Mouse (Mus musculus) heart, adult 2 months (tissue): ENCODE measurements around the gene Ier5l. TPM values are rescaled to one million over a fixed set of nuclear protein-coding genes. Genes with fewer than 3 reads are reported as not detected.

ENCODE experiments used
- DNase-seq, 2 experiments: peaks; one replicate each; pipeline ENCODE4 v3.0.0; 2021
- H3K27ac ChIP-seq: fragments of 200-600 bp; 2 replicates; pipeline ENCODE4 v1.8.1; 2022
- H3K27me3 ChIP-seq: fragments of 200-500 bp; 2 replicates; pipeline ENCODE4 v1.6.1; 2012; ENCODE audit warnings: mild to moderate bottlenecking, low read length, inconsistent platforms, mixed read lengths; ENCODE audit not compliant: control insufficient read depth, insufficient read depth
- H3K36me3 ChIP-seq: fragments of 200-500 bp; 2 replicates; pipeline ENCODE4 v1.6.1; 2012; ENCODE audit warnings: low read length, inconsistent platforms; ENCODE audit not compliant: control insufficient read depth, insufficient read depth
- H3K4me1 ChIP-seq: fragments of 200-500 bp; 2 replicates; pipeline ENCODE4 v1.6.1; 2011; ENCODE audit warnings: low read length; ENCODE audit not compliant: control insufficient read depth, insufficient read depth
- H3K4me3 ChIP-seq: fragments of 200-600 bp; 2 replicates; pipeline ENCODE4 v1.8.1; 2022
- H3K79me2 ChIP-seq: fragments of 200-500 bp; replicated peaks from 2 replicates; pipeline ENCODE4 v1.6.1; 2012; ENCODE audit warnings: mild to moderate bottlenecking, inconsistent platforms, low read length, moderate library complexity, mixed read lengths; ENCODE audit not compliant: control insufficient read depth, insufficient read depth
- H3K9ac ChIP-seq: fragments of 200-500 bp; 2 replicates; pipeline ENCODE4 v1.6.1; 2012; ENCODE audit warnings: low read depth, mild to moderate bottlenecking, control low read depth, inconsistent platforms, low read length, mixed read lengths
- CTCF ChIP-seq: fragments of 200-600 bp; IDR thresholded peaks from 2 replicates; pipeline ENCODE4 v1.8.1; 2022; ENCODE audit warnings: antibody characterized with exemption, mild to moderate bottlenecking, moderate library complexity
- EP300 ChIP-seq: fragments of 200-500 bp; IDR thresholded peaks from 2 replicates; pipeline ENCODE4 v1.6.1; 2011; ENCODE audit warnings: low read depth, low read length, control low read depth; ENCODE audit not compliant: insufficient read depth
- POLR2A ChIP-seq: fragments of 200-500 bp; IDR thresholded peaks from 2 replicates; pipeline ENCODE4 v1.6.1; 2011; ENCODE audit warnings: mild to moderate bottlenecking, low read depth, low read length, control low read depth; ENCODE audit not compliant: insufficient read depth
- WGBS: fragments of 180-500 bp; shearing (Covaris S2); methylation state at CpG from one replicate; pipeline ENCODE4 v1.1.7; 2018; 5-methylcytosine and 5-hydroxymethylcytosine counted together
- intact Hi-C: fragments of 180-260 bp; cut with DNase I; formaldehyde crosslinking; loops from one replicate; pipeline ENCODE4 v1.15.1; 2025
- polyA plus RNA-seq: library from polyadenylated mRNA; depleted of rRNA; stranded (reverse); fragments of >200 nt; gene quantifications from 2 replicates; pipeline ENCODE4 v1.2.3, GENCODE M21; 2012
- total RNA-seq, 2 experiments: library from RNA; stranded (reverse); gene quantifications; 2 replicates each; pipeline ENCODE4 v1.2.3; 2021

Gene Ier5l
- total and polyA plus RNA-seq, 3 experiments: 2.8 to 5.6 (median 3.0) TPM

- DNase-seq: no peak
- Histone ChIP-seq H3K36me3 (no peaks in the 10 kb centered on the region), H3K27ac (no peak overlapping the region), H3K4me1 (no peaks in the 10 kb centered on the region), H3K79me2 (no peaks in the 10 kb centered on the region), H3K9ac (no peak overlapping the region), H3K27me3 (no peaks in the 10 kb centered on the region), H3K4me3 (no peak overlapping the region)
- no peak for TF ChIP-seq CTCF
- TF ChIP-seq EP300: no peak
- TF ChIP-seq POLR2A: no peak
- 82% methylated on average over 7 of the region's 7 CpGs for WGBS
- intact Hi-C loops: no loop called here
Measured at GRCm38 (mm10) chr2:30501701-30502100, 27.7 kb upstream of the Ier5l start.

DNA sequence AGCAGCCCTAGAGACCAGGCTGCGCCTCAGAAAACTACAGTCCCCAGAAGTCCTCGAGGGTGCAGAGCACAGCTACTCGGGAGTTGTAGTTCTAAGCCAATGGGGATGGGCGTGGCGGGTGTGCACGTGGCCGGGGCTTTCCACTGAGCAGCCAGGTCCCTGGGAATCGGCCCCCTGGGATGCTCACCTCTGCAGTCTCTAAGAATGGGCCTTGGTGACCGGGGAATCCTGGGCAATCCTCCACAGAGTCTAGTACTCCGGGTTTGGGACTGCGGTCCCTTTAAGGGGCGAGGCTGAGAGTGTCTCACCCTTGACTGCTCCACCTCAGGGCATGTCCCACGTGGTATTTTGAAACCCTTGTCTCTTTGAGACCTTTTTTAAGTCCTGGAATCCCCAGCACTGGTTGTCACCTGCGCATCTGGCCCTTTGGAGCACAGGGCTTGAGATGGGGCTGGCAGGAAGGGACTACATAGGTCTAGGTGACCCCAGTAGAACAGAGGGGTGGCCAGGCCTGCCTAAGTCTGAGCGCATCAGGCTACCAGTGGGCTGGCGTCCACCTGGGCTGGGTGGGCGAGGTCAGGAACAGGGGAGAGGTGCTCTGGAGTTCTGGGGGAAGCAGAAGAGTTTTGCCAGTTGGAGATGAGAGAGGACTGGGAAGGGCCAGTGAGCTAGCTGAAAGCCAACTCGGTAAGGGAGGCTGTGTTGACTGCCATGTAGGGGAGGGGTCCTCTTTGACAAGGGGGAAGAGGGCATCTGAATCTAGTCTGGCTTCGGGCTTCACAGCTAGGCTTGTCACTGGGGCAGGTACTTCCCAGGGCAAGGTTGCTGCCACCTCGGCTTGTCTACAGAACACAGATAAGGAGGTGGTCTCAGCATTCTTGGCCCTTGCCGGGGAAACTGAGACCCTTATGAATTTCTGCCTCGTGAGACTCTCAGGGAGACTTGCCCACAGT lies 22.2 kb upstream of the Ier5l start:
- Histone ChIP-seq H3K4me1 (peaks cover 4% of the 10 kb centered on the region), H3K79me2 (no peaks in the 10 kb centered on the region), H3K27ac (peak overlapping the region; percentile 33), H3K27me3 (no peaks in the 10 kb centered on the region), H3K9ac (0 out of 2 replicates have a peak overlapping the region, but pooled peaks have one; percentile 21), H3K4me3 (no peak overlapping the region; the same call in 1 of the 2 replicates), H3K36me3 (no peaks in the 10 kb centered on the region)
- TF ChIP-seq CTCF (no peak), POLR2A (0 out of 2 replicates have a peak, but pooled peaks have one; percentile 21), EP300 (0 out of 2 replicates have a peak, but pooled peaks have one; percentile 34)
- WGBS: 30% methylated on average over 22 of the region's 22 CpGs
- intact Hi-C loops: no loop called here
- peak; percentile 77 to 78 for DNase-seq

GRCm38 (mm10) chr2:30495000-30495908 lies 21.2 kb upstream of the Ier5l start:
- intact Hi-C loops: no loop called here
- no peak overlapping the region for H3K27ac ChIP-seq

GRCm38 (mm10) chr2:30490384-30490783 lies 16.4 kb upstream of the Ier5l start:
- H3K27ac ChIP-seq: no peak overlapping the region
- H3K27me3 ChIP-seq: no peaks in the 10 kb centered on the region
- H3K79me2 ChIP-seq: no peaks in the 10 kb centered on the region
- intact Hi-C loops: no loop called here
- no peak overlapping the region for H3K9ac ChIP-seq
- TF ChIP-seq POLR2A (no peak), EP300 (no peak), CTCF (no peak)
- WGBS: 85% methylated on average over 2 of the region's 2 CpGs
- no peak overlapping the region for H3K4me3 ChIP-seq
- no peaks in the 10 kb centered on the region for H3K4me1 ChIP-seq
- no peaks in the 10 kb centered on the region for H3K36me3 ChIP-seq
- no peak for DNase-seq

More at GRCm38 (mm10) chr2:30495000-30495908, 21.2 kb upstream of the Ier5l start:
- peaks cover 4% of the 10 kb centered on the region for H3K4me1 ChIP-seq
- no peak overlapping the region for H3K9ac ChIP-seq
- H3K36me3 ChIP-seq: no peaks in the 10 kb centered on the region
- WGBS: 79% methylated on average over 8 of the region's 8 CpGs
- H3K27me3 ChIP-seq: no peaks in the 10 kb centered on the region
- TF ChIP-seq EP300 (no peak), CTCF (no peak), POLR2A (no peak)
- H3K4me3 ChIP-seq: no peak overlapping the region
- H3K79me2 ChIP-seq: no peaks in the 10 kb centered on the region
- DNase-seq: no peak

GRCm38 (mm10) chr2:30487597-30487996 lies 13.6 kb upstream of the Ier5l start:
- intact Hi-C loops: no loop called here
- no peak overlapping the region for H3K4me3 ChIP-seq
- no peaks in the 10 kb centered on the region for H3K27me3 ChIP-seq
- H3K9ac ChIP-seq: no peak overlapping the region
- peak; percentile 42 to 55 for DNase-seq
- H3K4me1 ChIP-seq: no peaks in the 10 kb centered on the region
- no peak overlapping the region for H3K27ac ChIP-seq
- WGBS: 37% methylated on average over 7 of the region's 7 CpGs
- TF ChIP-seq CTCF (no peak), EP300 (no peak), POLR2A (no peak)
- H3K36me3 ChIP-seq: no peaks in the 10 kb centered on the region
- H3K79me2 ChIP-seq: no peaks in the 10 kb centered on the region
